Mouse (Mus musculus): Measurements from ENCODE around the gene Atp13a3. TPM values are rescaled to one million over a fixed set of nuclear protein-coding genes. Genes with fewer than 3 reads are reported as not detected.
"Not testable (repeated sequence)": the region's sequence is repeated elsewhere in the genome, so short reads cannot be mapped to it uniquely, and the experiment has no call there.

The Atp13a3 gene
- 27.9 and 35.0 TPM in 2 replicates for total RNA-seq (2014; rRNA removed)
- polyA plus RNA-seq (2015; fragmentation: Nextera tagmentation; extraction: Ambion mirVana) = 4.0 and 6.1 TPM in 2 replicates

GRCm38 (mm10) chr16:30405925-30406670, at the start of gene Atp13a3:
Gene Atp13a3 (minus strand): TSS chr16:30405975.
- no peak for ATAC-seq
- Histone ChIP-seq H3K4me2 (ENCODE audit: low read depth) (no peak within 1 kb of the TSS), H3K4me3 (ENCODE audit: low read depth, low read length) (no peak within 1 kb of the TSS), H3K9ac (no peak within 1 kb of the TSS), H3K4me1 (ENCODE audit: insufficient read depth) (no peaks in the 10 kb centered on the region), H3K27me3 (ENCODE audit: insufficient read depth, low read length) (no peaks in the 10 kb centered on the region), H3K36me3 (ENCODE audit: insufficient read depth) (no peaks in the 10 kb centered on the region), H3K9me3 (ENCODE audit: low read length) (no peaks in the 10 kb centered on the region), H3K27ac (ENCODE audit: low read depth, low read length) (no peak within 1 kb of the TSS)
- no peak for TF ChIP-seq CTCF (IDR thresholded peaks at IDR 0.05; ENCODE audit: low read depth)
- no peak for DNase-seq
- WGBS = 79% methylated on average over 11 of the region's 11 CpGs

- TF ChIP-seq CTCF (IDR thresholded peaks at IDR 0.05; ENCODE audit: low read depth) = no peak
- Histone ChIP-seq H3K9ac (no peak overlapping the region), H3K4me1 (ENCODE audit: insufficient read depth) (no peaks in the 10 kb centered on the region), H3K27me3 (ENCODE audit: insufficient read depth, low read length) (no peaks in the 10 kb centered on the region), H3K4me3 (ENCODE audit: low read depth, low read length) (no peak overlapping the region), H3K4me2 (ENCODE audit: low read depth) (no peak overlapping the region), H3K36me3 (ENCODE audit: insufficient read depth) (no peaks in the 10 kb centered on the region), H3K9me3 (ENCODE audit: low read length) (no peaks in the 10 kb centered on the region), H3K27ac (ENCODE audit: low read depth, low read length) (no peak overlapping the region)
- DNase-seq = no peak
- 88% methylated on average over 5 of the region's 5 CpGs for WGBS
- no peak for ATAC-seq
These were observed 47.6 kb upstream of the Atp13a3 start for GRCm38 (mm10) chr16:30453213-30453975.

- not testable (repeated sequence) for H3K4me3 ChIP-seq (ENCODE audit: low read depth, low read length); H3K27me3 ChIP-seq (ENCODE audit: insufficient read depth, low read length); DNase-seq; H3K9ac ChIP-seq; ATAC-seq; H3K4me1 ChIP-seq (ENCODE audit: insufficient read depth); H3K4me2 ChIP-seq (ENCODE audit: low read depth); H3K36me3 ChIP-seq (ENCODE audit: insufficient read depth); H3K9me3 ChIP-seq (ENCODE audit: low read length); H3K27ac ChIP-seq (ENCODE audit: low read depth, low read length)
- WGBS = 82% methylated on average over 2 of the region's 2 CpGs
These were observed 45.4 kb upstream of the Atp13a3 start for GRCm38 (mm10) chr16:30451174-30451573.

GRCm38 (mm10) chr16:30449017-30449416, 43.2 kb upstream of the Atp13a3 start:
- 92% methylated on average over 1 of the region's 1 CpGs for WGBS
- H3K4me2 ChIP-seq (ENCODE audit: low read depth) = no peak overlapping the region
- H3K4me1 ChIP-seq (ENCODE audit: insufficient read depth) = no peaks in the 10 kb centered on the region
- H3K27ac ChIP-seq (ENCODE audit: low read depth, low read length) = no peak overlapping the region
- no peak overlapping the region for H3K4me3 ChIP-seq (ENCODE audit: low read depth, low read length)
- no peaks in the 10 kb centered on the region for H3K9me3 ChIP-seq (ENCODE audit: low read length)
- TF ChIP-seq CTCF (IDR thresholded peaks at IDR 0.05; ENCODE audit: low read depth) = no peak
- no peak overlapping the region for H3K9ac ChIP-seq
- no peaks in the 10 kb centered on the region for H3K27me3 ChIP-seq (ENCODE audit: insufficient read depth, low read length)
- DNase-seq (no peak), ATAC-seq (no peak)
- H3K36me3 ChIP-seq (ENCODE audit: insufficient read depth) = no peaks in the 10 kb centered on the region

- no peak for DNase-seq
- Histone ChIP-seq H3K9ac (no peak overlapping the region), H3K36me3 (ENCODE audit: insufficient read depth) (no peaks in the 10 kb centered on the region), H3K27me3 (ENCODE audit: insufficient read depth, low read length) (no peaks in the 10 kb centered on the region), H3K27ac (ENCODE audit: low read depth, low read length) (no peak overlapping the region), H3K9me3 (ENCODE audit: low read length) (no peaks in the 10 kb centered on the region), H3K4me1 (ENCODE audit: insufficient read depth) (no peaks in the 10 kb centered on the region), H3K4me3 (ENCODE audit: low read depth, low read length) (no peak overlapping the region), H3K4me2 (ENCODE audit: low read depth) (no peak overlapping the region)
- TF ChIP-seq CTCF (IDR thresholded peaks at IDR 0.05; ENCODE audit: low read depth) = no peak
- ATAC-seq = no peak
- 80% methylated on average over 3 of the region's 3 CpGs for WGBS
These were observed 42.4 kb upstream of the Atp13a3 start for GRCm38 (mm10) chr16:30448169-30448568.

GRCm38 (mm10) chr16:30447642-30448041, 41.9 kb upstream of the Atp13a3 start:
- no peak overlapping the region for H3K4me3 ChIP-seq (ENCODE audit: low read depth, low read length)
- no peaks in the 10 kb centered on the region for H3K27me3 ChIP-seq (ENCODE audit: insufficient read depth, low read length)
- DNase-seq (no peak), ATAC-seq (no peak)
- no peak overlapping the region for H3K27ac ChIP-seq (ENCODE audit: low read depth, low read length)
- H3K9ac ChIP-seq = no peak overlapping the region
- H3K36me3 ChIP-seq (ENCODE audit: insufficient read depth) = no peaks in the 10 kb centered on the region
- no peak for TF ChIP-seq CTCF (IDR thresholded peaks at IDR 0.05; ENCODE audit: low read depth)
- 73% methylated on average over 4 of the region's 4 CpGs for WGBS
- no peaks in the 10 kb centered on the region for H3K9me3 ChIP-seq (ENCODE audit: low read length)
- H3K4me2 ChIP-seq (ENCODE audit: low read depth) = no peak overlapping the region
- no peaks in the 10 kb centered on the region for H3K4me1 ChIP-seq (ENCODE audit: insufficient read depth)

- no peak for TF ChIP-seq CTCF (IDR thresholded peaks at IDR 0.05; ENCODE audit: low read depth)
- DNase-seq (no peak), ATAC-seq (no peak)
- no peak overlapping the region for H3K9ac ChIP-seq
- no peaks in the 10 kb centered on the region for H3K36me3 ChIP-seq (ENCODE audit: insufficient read depth)
- H3K27ac ChIP-seq (ENCODE audit: low read depth, low read length) = no peak overlapping the region
- H3K27me3 ChIP-seq (ENCODE audit: insufficient read depth, low read length) = no peaks in the 10 kb centered on the region
- H3K4me1 ChIP-seq (ENCODE audit: insufficient read depth) = no peaks in the 10 kb centered on the region
- no peak overlapping the region for H3K4me2 ChIP-seq (ENCODE audit: low read depth)
- H3K4me3 ChIP-seq (ENCODE audit: low read depth, low read length) = no peak overlapping the region
- H3K9me3 ChIP-seq (ENCODE audit: low read length) = no peaks in the 10 kb centered on the region
- WGBS = 48% methylated on average over 8 of the region's 8 CpGs
These were observed 37.6 kb upstream of the Atp13a3 start for GRCm38 (mm10) chr16:30443411-30443810.

Data from forebrain, postnatal 0 days (tissue).